Mouse (Mus musculus): ENCODE data around the gene Klf14.

The Klf14 gene

GRCm38 (mm10) chr6:30958736-30959540, at the start of gene Klf14:
Gene Klf14 (minus strand): TSS chr6:30959078.
- DNase-seq (ENCODE audit: low spot score in 2 of 2), result peak in 1 of 2 experiments; percentile 11

GRCm38 (mm10) chr6:31006111-31006600, 47.3 kb upstream of the Klf14 start:
- no peak for DNase-seq (ENCODE audit: low spot score in 2 of 2)

GRCm38 (mm10) chr6:30986393-30986792, 27.5 kb upstream of the Klf14 start:
- DNase-seq (ENCODE audit: low spot score in 2 of 2), result no peak

DNA sequence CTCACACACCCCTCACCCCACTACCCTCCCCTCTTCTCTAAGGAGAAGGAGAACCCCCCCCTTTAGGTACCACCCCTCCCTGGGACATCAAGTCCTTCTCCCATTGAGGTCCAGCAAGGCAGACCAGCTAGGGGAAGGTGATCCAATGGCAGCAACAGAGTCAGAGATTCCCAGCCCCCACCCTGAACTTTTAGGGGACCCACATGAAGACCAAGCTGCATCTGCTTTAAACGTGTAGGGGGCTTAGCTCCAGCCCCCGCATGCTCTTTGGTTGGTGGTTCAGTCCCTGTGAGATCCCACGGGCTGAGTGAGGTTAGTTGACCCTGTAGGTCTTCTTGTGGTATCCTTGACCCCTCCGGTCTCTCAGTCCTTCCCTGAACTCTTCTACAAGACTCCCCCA, 24.1 kb upstream of the Klf14 start:
- no peak for DNase-seq (ENCODE audit: low spot score in 2 of 2)

GRCm38 (mm10) chr6:30982372-30982980, 23.6 kb upstream of the Klf14 start:
- no peak for DNase-seq (ENCODE audit: low spot score in 2 of 2)

- no peak for DNase-seq (ENCODE audit: low spot score in 2 of 2)
Observed at GRCm38 (mm10) chr6:30981351-30981750, 22.5 kb upstream of the Klf14 start.

DNA sequence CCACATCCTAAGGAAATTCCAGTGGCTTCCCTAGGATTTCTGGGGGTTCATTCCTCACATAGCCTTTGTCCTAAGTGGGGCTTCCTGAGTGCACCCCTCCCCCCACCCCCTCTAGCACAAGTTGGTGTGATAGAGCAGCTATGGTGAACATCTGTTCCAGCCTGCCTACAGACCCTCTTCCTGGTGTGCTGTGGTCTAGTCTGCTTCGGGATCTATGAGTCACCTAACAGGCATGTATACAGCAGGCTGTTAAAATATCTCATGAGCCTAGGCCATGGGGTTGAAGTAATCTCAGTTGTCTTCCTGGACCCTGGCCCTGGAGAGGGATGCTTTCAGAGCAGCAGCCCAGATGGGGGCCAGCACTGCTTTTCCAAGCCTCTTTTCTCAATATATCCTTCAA, 19.7 kb upstream of the Klf14 start:
- no peak for DNase-seq (ENCODE audit: low spot score in 2 of 2)

DNA sequence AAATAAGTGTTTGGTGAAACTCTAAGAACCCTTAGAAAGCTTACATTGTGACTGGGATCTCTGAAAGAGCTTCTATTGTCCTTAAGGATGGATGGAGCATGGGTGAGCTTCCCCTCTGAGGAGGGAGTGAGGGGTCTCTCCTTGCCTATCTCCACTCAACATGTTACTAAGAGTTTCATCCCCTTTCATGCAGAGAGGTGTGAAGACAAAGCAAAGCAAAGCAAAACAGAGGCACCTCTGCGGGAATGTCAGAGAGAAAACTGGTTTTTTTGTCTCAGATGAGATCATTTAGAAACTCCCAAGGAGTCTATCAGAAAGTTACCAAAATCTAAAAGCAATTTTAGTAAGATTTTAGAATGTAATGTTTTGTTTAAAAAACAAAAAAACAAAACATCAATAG, 13.2 kb upstream of the Klf14 start:
- DNase-seq (ENCODE audit: low spot score in 2 of 2), result no peak

DNA sequence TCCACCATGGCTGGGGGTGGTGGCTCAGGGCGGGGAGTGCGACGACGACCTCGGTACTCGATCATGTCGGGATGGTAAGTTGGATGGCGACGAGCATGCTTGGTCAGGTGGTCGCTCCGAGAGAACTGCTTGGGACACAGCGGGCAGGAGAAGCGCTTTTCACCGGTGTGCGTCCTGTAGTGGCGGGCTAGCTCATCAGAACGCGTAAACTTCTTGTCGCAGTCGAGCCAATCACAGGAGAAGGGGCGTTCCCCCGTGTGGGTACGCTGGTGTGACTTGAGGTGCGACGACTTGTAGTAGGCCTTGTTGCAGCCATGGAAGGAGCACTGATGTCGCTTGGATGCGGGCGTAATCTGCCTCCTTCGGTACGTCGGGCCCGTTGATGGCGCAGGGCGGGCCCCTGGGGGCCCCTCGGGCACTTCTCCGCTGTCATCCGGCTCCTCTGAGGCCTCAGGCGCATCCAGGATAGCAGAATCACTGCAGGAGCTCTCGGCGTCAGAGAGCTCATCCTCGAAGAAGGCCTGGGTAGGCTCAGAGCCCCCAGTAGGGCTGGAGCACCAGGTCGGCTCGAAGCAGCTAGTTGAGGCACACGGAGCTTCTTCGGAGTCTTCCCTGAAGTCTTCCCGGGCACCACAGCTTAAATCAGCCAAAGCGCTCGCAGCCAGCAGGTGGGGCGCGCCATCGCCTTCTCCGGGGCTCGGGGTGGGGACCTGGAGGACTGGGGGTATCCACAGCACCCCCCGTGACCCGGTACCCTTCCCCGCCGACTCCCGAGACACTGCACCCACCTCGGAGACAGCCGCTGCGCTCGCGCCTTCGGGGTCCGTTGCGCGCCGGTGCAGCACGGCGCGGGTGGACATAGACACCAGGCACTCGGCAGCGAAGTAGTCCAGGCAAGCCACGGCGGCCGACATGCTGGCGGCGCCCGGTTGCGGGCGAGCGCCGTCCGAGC, 818 bp downstream of the Klf14 start:
- DNase-seq (ENCODE audit: low spot score in 2 of 2), result peak in 1 of 2 experiments; percentile 16

DNA sequence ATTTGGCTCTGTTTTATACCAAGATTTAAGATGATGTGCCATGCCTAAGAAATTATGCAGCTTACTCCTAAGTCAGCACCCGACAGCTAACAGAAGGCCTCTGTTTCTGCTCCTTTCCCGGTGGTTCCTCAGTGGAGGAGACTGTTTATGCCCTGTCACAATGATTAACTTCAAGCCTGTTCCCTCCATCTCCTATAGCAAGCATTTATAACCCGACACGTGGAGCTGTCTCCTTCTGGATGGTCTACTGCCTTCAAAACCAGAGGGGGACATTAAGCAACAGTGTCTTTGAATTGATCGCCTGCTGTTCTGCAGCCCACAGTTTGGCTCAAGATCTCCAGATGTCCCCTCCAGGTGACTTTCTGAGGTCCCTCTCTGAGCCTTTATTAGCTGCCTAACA, 19.6 kb downstream of the Klf14 start:
- DNase-seq (ENCODE audit: low spot score in 2 of 2), result no peak

DNA sequence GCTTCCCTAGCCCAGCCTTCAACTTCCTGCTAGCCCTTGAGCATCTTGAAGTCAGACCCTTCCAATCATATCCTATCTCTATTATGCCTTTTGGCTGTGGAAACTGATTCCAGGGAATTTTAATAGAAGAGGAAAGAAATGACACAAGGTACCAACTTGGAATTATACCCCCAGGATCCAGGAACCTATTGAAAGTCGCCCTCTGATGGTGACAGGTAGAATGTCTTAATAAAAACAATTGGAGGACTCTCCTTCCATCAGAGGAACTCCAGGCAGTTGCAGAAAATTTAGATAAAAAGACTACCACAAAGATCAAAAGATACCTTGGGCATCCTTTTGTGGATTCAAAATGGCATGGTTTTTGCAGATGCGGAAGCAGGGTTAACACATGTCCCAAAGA, 36.1 kb downstream of the Klf14 start:
- DNase-seq (ENCODE audit: low spot score in 2 of 2), result no peak

GRCm38 (mm10) chr6:30921826-30922225, 37.1 kb downstream of the Klf14 start:
- no peak for DNase-seq (ENCODE audit: low spot score in 2 of 2)

DNA sequence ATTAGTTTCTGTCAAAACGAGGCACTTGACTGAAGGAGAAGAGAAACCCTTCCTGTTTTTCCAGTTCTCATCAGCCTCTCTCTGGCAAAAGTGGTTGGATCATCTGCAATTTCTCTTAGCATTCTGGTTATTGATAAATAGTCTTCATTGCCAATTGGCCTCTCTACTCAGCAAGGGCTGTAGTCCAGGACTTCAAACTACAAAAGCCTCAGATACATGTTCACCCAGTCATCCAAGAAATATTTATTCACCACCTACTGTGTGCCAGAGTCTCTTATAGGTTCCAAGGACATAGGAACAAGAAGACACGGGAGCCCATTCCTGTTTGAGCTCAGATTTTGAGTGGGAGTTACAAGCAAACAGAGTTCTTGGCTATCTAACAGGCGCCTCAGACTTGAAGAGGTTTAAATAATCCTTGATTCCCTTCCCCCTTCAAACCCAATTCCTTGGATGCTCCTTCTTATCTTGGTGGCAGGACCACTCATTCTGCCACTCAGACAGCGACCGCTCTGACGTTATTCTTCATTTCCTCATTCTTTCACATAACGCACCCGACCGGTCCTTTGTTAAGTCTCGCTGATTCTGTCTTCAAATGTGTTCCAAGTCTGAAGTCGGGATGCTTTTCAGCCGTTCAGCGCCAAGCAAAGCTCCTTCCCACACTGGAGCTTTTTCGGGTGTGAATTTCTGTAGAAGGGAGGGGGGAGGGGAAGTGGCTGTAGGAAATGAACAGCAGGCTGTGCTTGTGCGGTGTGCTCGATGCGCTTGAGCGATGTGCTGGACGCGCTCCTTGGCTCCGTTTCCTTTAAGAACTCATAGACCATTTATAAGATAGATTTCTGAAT, 37.8 kb downstream of the Klf14 start:
- DNase-seq (ENCODE audit: low spot score in 2 of 2), result peak; percentile 17 to 23

DNA sequence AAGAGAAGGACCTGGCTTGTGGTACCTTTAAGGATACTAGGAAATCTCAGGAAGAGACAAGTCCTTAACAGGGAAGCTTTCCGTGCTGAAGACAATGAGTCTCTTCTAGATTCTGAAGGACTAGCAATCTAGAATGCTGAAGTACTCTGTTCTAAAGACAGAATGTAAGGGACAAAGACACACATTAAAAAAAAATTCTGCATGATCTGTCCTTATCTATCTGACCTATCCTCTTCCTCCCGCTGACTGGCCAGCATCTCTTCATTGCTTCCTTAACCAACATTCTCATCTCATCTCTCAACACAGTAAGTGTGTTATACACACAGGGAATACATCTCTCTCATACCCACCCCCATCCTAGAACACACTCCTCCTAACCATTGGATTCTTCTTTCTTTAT, 43.4 kb downstream of the Klf14 start, which contains the start of gene Tsga13:
Gene Tsga13 (minus strand): TSS at position 101 of the 400 bp plus-strand sequence.
- no peak for DNase-seq (ENCODE audit: low spot score in 2 of 2)

- DNase-seq (ENCODE audit: low spot score in 2 of 2), result peak; percentile 9 to 28
Observed at GRCm38 (mm10) chr6:30907970-30908369, 50.9 kb downstream of the Klf14 start.

All from frontal cortex, postnatal 10 days (tissue).